Mouse (Mus musculus) liver, adult 2 months (tissue): ENCODE measurements around the gene Crocc. TPM values are rescaled to one million over a fixed set of nuclear protein-coding genes. Genes with fewer than 3 reads are reported as not detected.

Experiments used
- DNase-seq: peaks from one replicate; pipeline ENCODE4 v3.0.0-alpha.2; 2011; ENCODE audit warnings: low read depth, low spot score; ENCODE audit errors: extremely low read depth
- H3K27ac ChIP-seq: fragments of 200-500 bp; replicated peaks from 2 replicates; pipeline ENCODE4 v1.5.1; 2012; ENCODE audit warnings: low read depth, mild to moderate bottlenecking, control low read depth, inconsistent platforms, low read length; ENCODE audit not compliant: insufficient read depth
- H3K27me3 ChIP-seq: fragments of 200-500 bp; 2 replicates; pipeline ENCODE4 v1.6.1; 2012; ENCODE audit warnings: mild to moderate bottlenecking, moderate library complexity, low read length, inconsistent platforms; ENCODE audit not compliant: control insufficient read depth, insufficient read depth
- H3K36me3 ChIP-seq: fragments of 200-500 bp; 2 replicates; pipeline ENCODE4 v1.6.1; 2012; ENCODE audit warnings: low read length, inconsistent platforms; ENCODE audit not compliant: control insufficient read depth, insufficient read depth
- H3K4me1 ChIP-seq: fragments of 200-500 bp; 2 replicates; pipeline ENCODE4 v1.6.1; 2011; ENCODE audit warnings: low read length; ENCODE audit not compliant: control insufficient read depth, insufficient read depth
- H3K4me3 ChIP-seq: fragments of 200-500 bp; 2 replicates; pipeline ENCODE4 v1.5.1; 2011; ENCODE audit warnings: low read depth, mild to moderate bottlenecking, control low read depth, low read length, moderate library complexity; ENCODE audit not compliant: insufficient read depth
- H3K79me2 ChIP-seq: fragments of 200-500 bp; 2 replicates; pipeline ENCODE4 v1.6.1; 2012; ENCODE audit warnings: inconsistent platforms, mild to moderate bottlenecking, low read length, moderate library complexity; ENCODE audit not compliant: control insufficient read depth, insufficient read depth
- H3K9ac ChIP-seq: fragments of 200-500 bp; 2 replicates; pipeline ENCODE4 v1.6.1; 2012; ENCODE audit warnings: low read depth, mild to moderate bottlenecking, control low read depth, inconsistent platforms, low read length
- CTCF ChIP-seq: fragments of 200-500 bp; IDR thresholded peaks from 2 replicates; pipeline ENCODE4 v1.5.1; 2011; ENCODE audit warnings: low read depth, low read length, control low read depth
- POLR2A ChIP-seq: fragments of 200-500 bp; IDR thresholded peaks from 2 replicates; pipeline ENCODE4 v1.6.1; 2011; ENCODE audit warnings: low read length, control low read depth; ENCODE audit not compliant: insufficient read depth; ENCODE audit errors: extremely low read depth
- WGBS: fragments of 180-500 bp; shearing (Covaris S2); methylation state at CpG from one replicate; pipeline ENCODE4 v1.1.7; 2018; 5-methylcytosine and 5-hydroxymethylcytosine counted together
- polyA plus RNA-seq: library from polyadenylated mRNA; depleted of rRNA; stranded (reverse); fragments of >200 nt; gene quantifications from 2 replicates; pipeline ENCODE4 v1.2.3, GENCODE M21; 2012
- total RNA-seq: library from RNA; depleted of rRNA; stranded (reverse); fragments of >200 nt; gene quantifications from 2 replicates; pipeline ENCODE4 v1.2.3, GENCODE M21; 2014

Gene Crocc
- total and polyA plus RNA-seq, 2 experiments, result 0.74 to 1.7 TPM

- no peak overlapping the region for H3K27ac ChIP-seq
- H3K79me2 ChIP-seq, result no peaks in the 10 kb centered on the region
- no peak overlapping the region for H3K4me3 ChIP-seq
- H3K27me3 ChIP-seq, result no peaks in the 10 kb centered on the region
- WGBS, result 71% methylated on average over 10 of the region's 10 CpGs
- TF ChIP-seq CTCF (no peak), POLR2A (no peak)
- DNase-seq, result no peak
- H3K4me1 ChIP-seq, result no peaks in the 10 kb centered on the region
- no peaks in the 10 kb centered on the region for H3K36me3 ChIP-seq
- no peak overlapping the region for H3K9ac ChIP-seq
Measured at GRCm38 (mm10) chr4:141086862-141087261, 26.5 kb upstream of the Crocc start.

DNA sequence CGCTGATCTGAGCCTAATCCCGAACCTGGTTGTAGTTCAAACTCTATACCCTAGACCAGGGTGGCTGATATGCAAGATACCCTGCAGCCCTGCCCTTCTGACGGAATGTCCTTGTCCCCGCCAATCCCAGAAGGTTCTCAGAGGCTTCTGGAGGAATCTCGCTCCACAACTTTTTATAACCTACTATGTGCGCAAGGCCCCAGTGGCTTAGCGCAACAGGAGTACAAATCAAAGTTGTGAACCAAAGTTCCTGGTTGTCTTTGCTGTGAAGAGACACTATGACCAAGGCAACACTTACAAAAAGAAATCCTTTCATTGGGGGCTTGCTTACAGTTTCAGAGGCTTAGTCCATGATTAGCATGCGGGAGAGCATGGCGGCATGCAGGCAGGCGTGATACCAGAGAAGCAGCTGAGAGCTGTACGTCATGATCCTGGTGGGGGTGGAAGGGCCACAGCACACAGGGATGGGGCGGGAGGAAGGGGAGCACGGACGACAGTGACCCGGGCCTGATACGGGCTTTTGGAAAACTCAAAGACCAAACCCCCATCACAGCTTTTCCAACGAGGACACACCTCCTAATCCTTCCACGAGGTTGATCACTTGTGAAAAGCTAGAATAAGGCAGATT is 18.3 kb upstream of the Crocc start:
- 71% methylated on average over 18 of the region's 18 CpGs for WGBS

GRCm38 (mm10) chr4:141077681-141078509 is 17.5 kb upstream of the Crocc start, which contains the start of gene Necap2:
Necap2 (minus strand) TSS chr4:141078357.
- under 1% methylated on average over 67 of the region's 67 CpGs for WGBS
- peak; percentile 79 for DNase-seq

More for the DNA sequence above, 18.3 kb upstream of the Crocc start:
- no peak for DNase-seq
- Histone ChIP-seq H3K4me3 (no peak overlapping the region), H3K27me3 (no peaks in the 10 kb centered on the region), H3K9ac (no peak overlapping the region), H3K36me3 (no peaks in the 10 kb centered on the region), H3K27ac (no peak overlapping the region), H3K79me2 (peaks cover 16% of the 10 kb centered on the region), H3K4me1 (peaks cover 9% of the 10 kb centered on the region)
- TF ChIP-seq CTCF, result no peak
- no peak for TF ChIP-seq POLR2A

GRCm38 (mm10) chr4:141076761-141077506 is 16.6 kb upstream of the Crocc start:
- Histone ChIP-seq H3K27ac (no peak overlapping the region), H3K27me3 (no peaks in the 10 kb centered on the region), H3K4me1 (peaks cover 9% of the 10 kb centered on the region), H3K4me3 (peak overlapping the region; percentile 96; the same call in 1 of the 2 replicates), H3K79me2 (peaks cover 16% of the 10 kb centered on the region), H3K36me3 (no peaks in the 10 kb centered on the region), H3K9ac (peak overlapping the region; percentile 88; the same call in 1 of the 2 replicates)
- DNase-seq, result no peak
- no peak for TF ChIP-seq POLR2A
- TF ChIP-seq CTCF, result no peak
- WGBS, result 60% methylated on average over 17 of the region's 17 CpGs

More at GRCm38 (mm10) chr4:141077681-141078509, 17.5 kb upstream of the Crocc start, which contains the start of gene Necap2:
- peaks cover 9% of the 10 kb centered on the region for H3K4me1 ChIP-seq
- no peaks in the 10 kb centered on the region for H3K36me3 ChIP-seq
- H3K9ac ChIP-seq, result peak within 1 kb of the TSS; percentile 88
- TF ChIP-seq CTCF (peak; percentile 72), POLR2A (peak; percentile 86)
- H3K4me3 ChIP-seq, result peak within 1 kb of the TSS; percentile 96
- peaks cover 16% of the 10 kb centered on the region for H3K79me2 ChIP-seq
- H3K27ac ChIP-seq, result peak within 1 kb of the TSS; percentile 51; the same call in 1 of the 2 replicates
- H3K27me3 ChIP-seq, result no peaks in the 10 kb centered on the region

DNA sequence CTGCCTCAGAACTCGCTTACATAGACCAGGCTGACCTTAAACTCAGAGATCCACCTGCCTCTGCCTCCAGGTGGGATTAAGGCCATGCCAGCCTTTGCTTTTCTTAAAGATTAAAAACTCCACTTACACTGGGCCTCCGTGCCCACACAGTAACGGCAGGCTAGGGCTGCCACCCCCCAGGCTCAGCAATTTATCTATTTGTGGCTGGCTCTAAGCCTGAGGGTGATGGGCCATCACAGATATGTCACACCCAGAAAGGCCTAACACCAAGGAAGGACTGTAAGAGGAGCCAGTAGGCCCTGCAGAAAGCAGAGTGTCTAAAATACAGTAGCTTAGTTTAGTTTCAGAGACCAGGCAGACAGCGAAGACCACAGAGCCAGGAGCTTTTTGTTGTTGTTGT is 13.8 kb upstream of the Crocc start:
- H3K36me3 ChIP-seq, result no peaks in the 10 kb centered on the region; the same call in 1 of the 2 replicates
- 78% methylated on average over 4 of the region's 4 CpGs for WGBS
- peaks cover 16% of the 10 kb centered on the region for H3K79me2 ChIP-seq
- no peak for DNase-seq
- no peaks in the 10 kb centered on the region for H3K27me3 ChIP-seq
- no peak overlapping the region for H3K9ac ChIP-seq
- H3K4me1 ChIP-seq, result peaks cover 9% of the 10 kb centered on the region
- H3K4me3 ChIP-seq, result no peak overlapping the region
- no peak overlapping the region for H3K27ac ChIP-seq
- no peak for TF ChIP-seq POLR2A
- TF ChIP-seq CTCF, result no peak
